Mouse (Mus musculus): ENCODE measurements around the gene Phf14.
"Not testable (repeated sequence)": the region's sequence is repeated elsewhere in the genome, so short reads cannot be mapped to it uniquely, and the experiment has no call there.

Phf14 gene

GRCm38 (mm10) chr6:11907269-11908032 lies at the start of gene Phf14, which contains the start of gene Ndufa4:
TSS of gene Phf14 (plus strand) at chr6:11907809.
TSS of gene Ndufa4 (minus strand) at chr6:11907497.
- peak; percentile 86 to 88 for DNase-seq (ENCODE audit: low spot score in 2 of 2)

DNA sequence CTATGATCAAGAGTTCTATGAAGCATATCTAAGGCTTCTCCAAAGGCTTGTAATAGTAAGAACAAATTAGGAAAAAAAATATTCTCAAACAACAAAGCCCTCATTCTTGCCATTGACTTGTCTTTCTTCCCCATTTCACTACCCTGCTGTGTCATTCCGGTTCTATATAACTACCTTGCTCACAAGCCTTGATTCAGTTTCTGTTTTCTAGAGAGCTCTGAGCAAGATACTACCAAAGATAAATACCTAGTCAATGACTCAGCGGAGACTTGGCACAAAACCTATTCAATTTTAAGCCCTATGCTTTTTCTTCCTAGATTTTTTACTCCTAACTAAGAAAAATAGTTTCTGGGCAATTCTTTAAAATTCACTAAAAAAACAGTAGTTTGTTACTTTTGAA lies 32.2 kb upstream of the Phf14 start:
- not testable (repeated sequence) for DNase-seq (ENCODE audit: low spot score in 2 of 2)

DNA sequence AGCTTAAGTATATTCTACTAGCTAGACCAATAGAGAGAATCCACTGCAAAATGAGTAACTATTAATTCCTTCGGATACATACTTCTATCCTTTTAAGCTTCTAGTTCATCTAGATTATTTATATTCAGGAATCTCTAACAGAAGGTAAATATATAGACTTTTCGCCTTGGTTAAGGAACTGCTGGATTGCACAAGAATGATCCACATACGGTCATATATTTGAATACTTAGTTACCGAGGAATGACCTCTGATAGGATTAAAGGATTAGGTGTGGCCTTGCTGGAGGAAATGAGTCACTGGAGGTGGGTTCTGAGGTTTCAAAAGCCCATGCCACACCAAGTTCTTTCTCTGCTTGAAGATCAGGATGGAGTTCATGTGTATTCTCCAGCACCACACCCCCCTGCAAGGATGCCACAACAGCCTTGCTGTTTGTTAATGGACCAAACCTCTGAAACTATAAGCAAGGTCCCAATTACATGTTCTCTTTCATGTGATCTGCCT lies 6.7 kb upstream of the Phf14 start:
- no peak for DNase-seq (ENCODE audit: low spot score in 2 of 2)

GRCm38 (mm10) chr6:11906890-11907268 lies 730 bp upstream of the Phf14 start:
- DNase-seq (ENCODE audit: low spot score in 2 of 2), result no peak

GRCm38 (mm10) chr6:11908170-11908569 lies 561 bp downstream of the Phf14 start:
- DNase-seq (ENCODE audit: low spot score in 2 of 2), result no peak

DNA sequence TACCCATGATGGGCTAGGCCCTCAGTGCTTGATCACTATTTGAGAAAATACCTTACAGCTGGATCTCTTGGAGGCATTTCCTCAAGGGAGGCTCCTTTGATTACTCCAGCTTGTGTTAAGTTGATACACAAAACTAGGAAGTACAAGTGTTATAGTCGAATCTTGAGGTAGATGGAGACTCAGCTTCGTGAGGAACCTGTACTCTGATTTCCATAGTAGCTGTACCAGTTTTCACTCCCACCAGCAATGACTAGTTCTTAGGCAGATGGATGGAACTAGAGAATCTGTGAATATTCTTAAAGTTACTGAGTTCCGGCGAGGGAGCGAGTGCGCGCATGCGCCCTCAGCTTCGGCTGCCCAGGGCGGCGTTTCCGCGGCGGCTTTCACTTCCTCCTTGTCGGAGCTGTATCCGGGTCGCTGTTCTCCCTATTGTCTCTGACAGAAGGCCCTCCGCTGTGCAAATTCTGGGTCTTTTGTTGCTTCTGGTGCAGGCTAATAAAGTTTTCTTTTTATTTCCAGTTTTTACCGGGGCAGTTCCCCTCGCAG lies 18.0 kb downstream of the Phf14 start:
- peak; percentile 81 to 88 for DNase-seq (ENCODE audit: low spot score in 2 of 2)

DNA sequence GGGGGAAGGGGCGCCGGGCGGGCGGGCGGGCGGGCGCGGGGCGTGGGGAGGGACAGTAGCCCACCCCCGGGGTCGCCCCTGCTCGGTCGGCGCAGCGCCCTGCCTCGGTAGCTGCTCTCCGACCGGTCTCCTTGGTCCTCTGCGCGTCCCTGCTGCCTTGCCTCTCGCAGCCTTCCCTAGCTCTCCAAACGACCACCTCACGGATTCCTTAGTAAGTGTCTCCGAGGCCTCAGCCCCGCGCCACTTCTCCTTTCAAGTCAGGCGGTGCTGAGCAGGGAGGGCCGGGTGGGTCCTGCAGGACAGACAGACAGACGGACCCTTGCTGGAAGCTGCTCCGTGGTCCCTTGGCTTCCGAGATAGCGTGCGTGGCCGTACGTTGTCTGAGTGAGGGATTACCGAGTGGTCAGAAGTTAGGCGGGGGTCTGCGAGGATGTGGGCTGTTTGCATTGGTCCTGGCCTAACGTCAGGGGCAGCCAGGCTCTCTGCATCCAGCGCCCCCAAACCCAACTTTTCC lies 18.5 kb downstream of the Phf14 start:
- peak; percentile 28 to 58 for DNase-seq (ENCODE audit: low spot score in 2 of 2)

DNA sequence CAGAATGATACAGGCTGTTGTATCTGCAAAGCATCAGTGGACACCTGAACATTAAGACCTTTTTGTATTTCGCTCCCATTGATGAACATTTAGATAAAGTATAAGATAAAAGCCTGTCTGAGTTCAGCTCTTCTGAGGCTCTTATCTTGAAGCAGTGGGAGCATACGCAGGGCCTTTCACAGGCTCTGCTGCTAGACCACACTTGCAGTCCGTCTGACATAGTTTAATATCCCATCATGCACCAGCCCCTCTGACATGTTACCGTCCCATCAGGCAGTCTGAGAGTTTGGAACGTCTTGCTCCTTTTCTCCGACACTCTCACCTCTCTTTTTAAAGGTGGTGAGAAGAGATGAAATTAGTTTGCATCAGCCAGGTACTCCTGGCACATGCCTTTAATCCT lies 19.9 kb downstream of the Phf14 start:
- DNase-seq (ENCODE audit: low spot score in 2 of 2), result no peak

- no peak for DNase-seq (ENCODE audit: low spot score in 2 of 2)
These were observed 25.8 kb downstream of the Phf14 start for GRCm38 (mm10) chr6:11933403-11933802.

DNA sequence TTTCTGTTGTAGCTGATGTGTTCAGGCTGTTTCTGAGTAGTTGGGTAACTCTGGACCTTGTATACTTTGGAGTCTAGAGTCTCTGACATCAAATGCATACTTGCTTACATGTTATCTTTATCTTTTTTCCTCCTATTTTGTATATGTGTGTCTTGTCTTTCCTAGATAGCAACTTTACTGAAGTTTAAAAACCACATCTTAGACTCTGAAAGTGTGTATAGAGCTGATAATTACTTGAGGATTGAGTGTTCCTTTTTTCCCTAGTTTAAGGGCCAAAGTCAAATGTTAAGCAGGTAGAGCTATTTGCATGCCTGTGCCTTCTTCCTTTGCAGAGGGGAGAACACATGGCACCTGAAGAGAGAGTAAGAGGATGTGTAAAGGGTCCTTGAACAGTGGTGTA lies 33.3 kb downstream of the Phf14 start:
- no peak for DNase-seq (ENCODE audit: low spot score in 2 of 2)

- no peak for DNase-seq (ENCODE audit: low spot score in 2 of 2)
These were observed 34.5 kb downstream of the Phf14 start for GRCm38 (mm10) chr6:11942089-11942488.

- DNase-seq (ENCODE audit: low spot score in 2 of 2), result no peak
These were observed 40.5 kb downstream of the Phf14 start for GRCm38 (mm10) chr6:11948100-11948499.

DNA sequence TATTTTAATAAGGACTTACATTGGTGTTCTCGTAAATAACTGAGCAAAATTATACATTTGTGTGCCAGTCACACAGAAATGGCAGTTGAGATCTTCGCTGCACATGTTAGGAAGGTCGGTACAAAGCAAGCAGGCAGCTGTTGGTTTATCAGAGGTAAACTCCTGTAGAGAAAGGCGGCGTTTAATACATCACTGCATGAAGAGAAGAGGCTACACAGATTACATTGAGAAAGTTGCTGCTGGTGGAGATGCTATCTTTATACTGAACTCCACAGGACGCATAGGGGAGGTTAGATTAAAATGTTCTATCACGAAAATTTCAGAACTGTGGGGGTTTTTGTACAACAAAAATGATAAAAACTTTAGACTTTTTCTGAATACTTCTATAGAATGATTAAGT lies 52.6 kb downstream of the Phf14 start:
- DNase-seq (ENCODE audit: low spot score in 2 of 2), result no peak

DNA sequence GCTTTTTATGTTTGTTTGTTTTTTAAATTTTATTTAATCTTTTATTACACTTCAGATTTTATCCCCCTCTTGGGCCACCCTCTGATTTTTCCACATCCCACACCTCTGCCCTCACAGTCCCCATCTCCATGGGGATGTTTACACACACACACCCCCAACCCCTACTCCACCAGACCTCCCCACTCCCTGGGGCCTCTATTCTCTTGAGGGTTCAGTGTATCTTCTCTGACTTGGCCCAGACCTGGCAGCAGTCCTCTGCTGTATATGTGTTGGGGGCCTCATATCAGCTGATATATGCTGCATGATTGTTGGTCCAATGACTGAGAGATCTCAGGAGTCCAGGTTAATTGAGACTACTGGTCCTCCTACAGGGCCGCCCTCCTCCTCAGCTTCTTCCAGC lies 86.2 kb downstream of the Phf14 start:
- no peak for DNase-seq (ENCODE audit: low spot score in 2 of 2)

DNA sequence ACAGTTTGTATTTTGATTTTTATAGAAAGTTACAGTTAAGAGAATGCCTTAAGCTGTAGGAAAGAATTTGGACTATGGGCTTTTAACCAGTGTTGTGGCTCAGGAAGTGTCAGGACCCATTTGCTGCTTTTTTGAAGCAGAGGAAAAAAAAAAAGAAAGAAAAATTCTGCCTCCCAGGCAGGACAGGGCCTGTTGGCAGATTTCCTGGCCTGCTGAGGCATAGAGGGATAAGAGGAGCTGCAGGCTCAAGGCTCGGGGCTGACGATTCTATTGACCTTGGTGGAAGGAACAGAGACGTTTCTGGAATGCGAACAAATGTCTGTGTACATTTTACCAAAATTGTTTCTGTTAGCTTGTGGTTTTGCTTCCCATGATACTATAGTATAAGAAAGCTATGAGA lies 91.0 kb downstream of the Phf14 start:
- peak in 1 of 2 experiments; percentile 17 for DNase-seq (ENCODE audit: low spot score in 2 of 2)

- no peak for DNase-seq (ENCODE audit: low spot score in 2 of 2)
These were observed 91.9 kb downstream of the Phf14 start for GRCm38 (mm10) chr6:11999506-11999905.

- DNase-seq (ENCODE audit: low spot score in 2 of 2), result no peak
These were observed 97.8 kb downstream of the Phf14 start for GRCm38 (mm10) chr6:12005455-12005854.

- no peak for DNase-seq (ENCODE audit: low spot score in 2 of 2)
These were observed 98.4 kb downstream of the Phf14 start for GRCm38 (mm10) chr6:12006001-12006400.

- DNase-seq (ENCODE audit: low spot score in 2 of 2), result no peak
These were observed 104.5 kb downstream of the Phf14 start for GRCm38 (mm10) chr6:12012103-12012502.

DNA sequence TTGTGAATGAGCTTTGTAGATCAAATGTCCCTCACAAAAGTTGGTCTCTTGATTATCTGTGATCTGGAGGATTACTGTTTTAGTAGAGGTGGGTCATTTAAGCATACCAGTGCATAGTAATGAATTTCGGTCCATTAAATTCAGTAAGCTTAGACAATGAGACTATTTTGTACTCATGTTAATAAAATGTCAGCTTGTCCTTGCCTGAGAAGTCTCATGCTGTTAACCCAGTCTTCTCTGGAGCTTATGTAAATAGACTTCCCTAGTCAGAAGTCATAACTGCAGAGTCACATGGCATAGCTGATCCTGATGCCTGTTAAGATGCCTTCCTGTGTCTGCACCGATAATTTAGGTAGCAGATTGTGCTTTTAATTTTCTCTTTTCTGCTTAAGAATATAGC lies 106.4 kb downstream of the Phf14 start:
- no peak for DNase-seq (ENCODE audit: low spot score in 2 of 2)

DNA sequence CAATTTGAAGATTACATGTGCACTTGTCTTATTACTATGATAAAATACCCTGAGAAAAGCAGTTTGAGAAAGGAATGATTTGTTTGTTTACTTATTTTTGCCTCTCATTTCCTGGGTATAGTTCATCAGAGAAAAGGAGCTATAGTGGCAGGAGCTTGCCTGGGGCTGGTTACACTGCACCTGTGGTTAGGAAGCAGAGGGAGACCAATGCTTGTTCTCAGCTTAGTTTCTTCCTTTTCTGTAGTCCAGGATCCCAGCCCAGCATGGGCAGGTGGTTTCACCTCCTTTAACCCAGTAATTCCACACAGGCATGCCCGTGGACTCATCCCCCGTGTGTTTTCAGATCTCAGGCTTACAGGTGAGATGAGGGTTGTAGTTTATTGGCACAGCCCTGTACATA lies 107.1 kb downstream of the Phf14 start:
- no peak for DNase-seq (ENCODE audit: low spot score in 2 of 2)

DNA sequence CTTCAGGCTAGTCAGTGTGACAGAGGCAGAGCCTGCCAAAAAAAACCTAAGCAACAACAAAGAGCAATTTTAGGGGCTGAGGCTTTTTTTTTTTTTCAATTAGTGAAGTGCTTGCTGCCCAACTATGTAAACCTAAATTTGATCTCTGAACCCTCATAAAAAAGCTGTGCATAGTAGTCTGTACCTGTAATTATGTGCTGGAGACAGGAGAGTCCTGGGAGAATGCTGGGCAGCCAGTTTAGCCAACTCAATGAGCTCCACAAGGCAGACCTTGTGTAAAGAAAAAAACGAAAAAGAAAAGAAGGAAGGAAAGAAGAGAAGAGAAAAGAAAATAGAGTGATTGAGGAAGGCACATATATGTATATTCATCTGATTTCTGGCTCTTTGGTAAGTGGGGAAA lies 112.1 kb downstream of the Phf14 start:
- no peak for DNase-seq (ENCODE audit: low spot score in 2 of 2)

DNA sequence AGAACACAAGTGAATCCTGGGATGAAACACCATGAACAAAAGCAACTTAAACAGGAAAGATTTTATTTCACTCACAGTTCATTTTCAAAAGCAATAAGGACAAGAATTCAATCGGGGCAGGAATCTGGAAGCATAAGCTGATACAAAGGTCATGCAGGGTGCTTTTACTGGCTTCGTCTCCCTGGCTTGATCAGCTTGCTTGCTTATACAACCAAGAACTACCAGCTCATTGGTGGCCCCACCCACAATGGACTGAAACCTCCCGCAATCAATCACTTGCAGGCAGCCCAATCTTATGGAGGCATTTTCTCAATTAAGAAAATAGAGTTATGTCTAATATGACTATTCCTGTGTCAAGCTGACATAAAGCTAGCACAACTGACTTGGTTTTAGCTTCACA lies 112.5 kb downstream of the Phf14 start:
- DNase-seq (ENCODE audit: low spot score in 2 of 2), result no peak
